Mouse (Mus musculus) CH12.LX (cell line): Measurements from ENCODE around the gene Hrh2.

Experiments used
- CTCF ChIP-seq, 2 experiments: IDR thresholded peaks in 1 of 2; conservative IDR thresholded peaks in 1 of 2; 2 replicates each; pipeline ENCODE4 v1.5.1; 2011 to 2012; ENCODE audit warnings: low read depth in 2 of 2, low read length in 2 of 2, improper control_type of control experiment in 1 of 2, inconsistent platforms in 1 of 2, mild to moderate bottlenecking in 1 of 2, moderate library complexity in 1 of 2
- MAZ ChIP-seq: IDR thresholded peaks from 2 replicates; pipeline ENCODE4 v1.6.1; 2012; ENCODE audit warnings: low read depth, mild to moderate bottlenecking, inconsistent platforms, low read length, improper control_type of control experiment, moderate library complexity
- POLR2A ChIP-seq: IDR thresholded peaks from 2 replicates; pipeline ENCODE4 v1.6.1; 2011; ENCODE audit warnings: low read depth, mild to moderate bottlenecking, improper control_type of control experiment, low read length

DNA sequence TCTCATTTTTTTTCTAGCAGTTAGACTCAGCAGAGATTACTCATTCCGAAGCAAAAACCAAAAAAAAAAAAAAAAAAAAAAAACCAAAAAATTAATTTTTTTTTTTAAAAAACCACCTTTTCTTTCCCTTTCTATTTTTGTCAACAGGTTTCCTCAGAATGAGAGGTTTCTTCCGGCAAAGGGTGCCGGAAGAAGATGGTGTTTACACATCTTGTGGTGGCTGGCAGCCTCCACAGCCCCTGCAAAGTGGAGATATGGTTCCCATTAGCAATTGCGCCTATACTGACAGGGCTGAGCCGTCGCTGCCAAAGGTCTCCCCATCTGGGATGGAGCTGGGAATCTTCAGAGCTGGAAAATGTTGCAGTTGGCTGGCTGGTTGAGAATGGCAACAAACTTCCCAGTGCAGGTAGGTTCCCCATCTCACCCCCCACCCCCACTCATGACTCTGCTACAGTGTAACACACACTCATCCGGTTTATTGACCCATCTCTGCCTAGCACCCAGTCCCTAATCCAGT lies 3.7 kb upstream of the Hrh2 start:
- no peak for TF ChIP-seq CTCF (conservative IDR thresholded peaks at IDR 0.05 in 1 of 2, IDR thresholded peaks at IDR 0.05 in 1 of 2; ENCODE audit: low read depth in 2 of 2, low read length in 2 of 2)
- TF ChIP-seq POLR2A = no peak
- TF ChIP-seq MAZ = no peak
